Mouse (Mus musculus) MEL (cell line): ENCODE results near the gene Tnfrsf25. TPM values are rescaled to one million over a fixed set of nuclear protein-coding genes. Genes with fewer than 3 reads are reported as not detected.

Experiments
- DNase-seq: peaks from one replicate; pipeline ENCODE4 v3.0.0; 2011; ENCODE audit warnings: low read depth, low spot score
- H3K27ac ChIP-seq: 2 replicates; pipeline ENCODE4 v1.5.1; 2012; ENCODE audit warnings: low read depth, mild to moderate bottlenecking, control low read depth, low read length, moderate library complexity; ENCODE audit not compliant: control insufficient read depth
- H3K27me3 ChIP-seq, 2 experiments: fragments of 150-350 bp in 1 of 2; sonication (generic) in 1 of 2; 2 replicates each; pipeline ENCODE4 v1.6.1; 2012; ENCODE audit warnings: low read length in 2 of 2, mild to moderate bottlenecking in 2 of 2, improper control_type of control experiment in 1 of 2, moderate library complexity in 1 of 2; ENCODE audit not compliant: insufficient read depth in 2 of 2, control insufficient read depth in 1 of 2
- H3K36me3 ChIP-seq, 2 experiments: 2 replicates each; pipeline ENCODE4 v1.6.1; 2012 to 2014; ENCODE audit warnings: low read length in 2 of 2, improper control_type of control experiment in 1 of 2, inconsistent platforms in 1 of 2, mild to moderate bottlenecking in 1 of 2; ENCODE audit not compliant: insufficient read depth in 2 of 2, control insufficient read depth in 1 of 2
- H3K4me1 ChIP-seq, 2 experiments: fragments of 150-350 bp in 1 of 2; sonication (generic) in 1 of 2; 2 replicates each; pipeline ENCODE4 v1.6.1; 2012; ENCODE audit warnings: low read length in 2 of 2, improper control_type of control experiment in 1 of 2, mild to moderate bottlenecking in 1 of 2; ENCODE audit not compliant: insufficient read depth in 2 of 2, control insufficient read depth in 1 of 2
- H3K4me3 ChIP-seq, 2 experiments: fragments of 150-350 bp in 1 of 2; sonication (generic) in 1 of 2; 2 replicates each; pipeline ENCODE4 v1.5.1; 2012; ENCODE audit warnings: low read depth in 2 of 2, low read length in 2 of 2, mild to moderate bottlenecking in 2 of 2, moderate library complexity in 2 of 2, control low read depth in 1 of 2, improper control_type of control experiment in 1 of 2; ENCODE audit not compliant: control insufficient read depth in 1 of 2, insufficient read depth in 1 of 2
- H3K79me2 ChIP-seq: 2 replicates; pipeline ENCODE4 v1.6.1; 2012; ENCODE audit warnings: mild to moderate bottlenecking, low read length, moderate library complexity; ENCODE audit not compliant: control insufficient read depth, poor library complexity, insufficient read depth
- H3K9ac ChIP-seq: 2 replicates; pipeline ENCODE4 v1.6.1; 2012; ENCODE audit warnings: low read depth, mild to moderate bottlenecking, control low read depth, low read length, moderate library complexity; ENCODE audit not compliant: control insufficient read depth, poor library complexity, severe bottlenecking
- H3K9me3 ChIP-seq: fragments of 150-350 bp; sonication (generic); replicated peaks from 2 replicates; pipeline ENCODE4 v1.6.1; 2012; ENCODE audit warnings: mild to moderate bottlenecking, low read length, improper control_type of control experiment, moderate library complexity; ENCODE audit not compliant: insufficient read depth
- CHD2 ChIP-seq: IDR thresholded peaks from 2 replicates; pipeline ENCODE4 v1.6.1; 2011; ENCODE audit warnings: low read length, improper control_type of control experiment
- E2F4 ChIP-seq: IDR thresholded peaks from 2 replicates; pipeline ENCODE4 v1.6.1; 2011; ENCODE audit warnings: low read depth, low read length, improper control_type of control experiment, borderline replicate concordance
- ELF1 ChIP-seq: IDR thresholded peaks from 2 replicates; pipeline ENCODE4 v1.6.1; 2014; ENCODE audit warnings: low read depth, mild to moderate bottlenecking, inconsistent platforms, low read length, improper control_type of control experiment, moderate library complexity
- ETS1 ChIP-seq: IDR thresholded peaks from 2 replicates; pipeline ENCODE4 v1.6.1; 2012; ENCODE audit warnings: low read depth, mild to moderate bottlenecking, inconsistent platforms, low read length, improper control_type of control experiment, moderate library complexity
- GABPA ChIP-seq: IDR thresholded peaks from 2 replicates; pipeline ENCODE4 v1.6.1; 2012; ENCODE audit warnings: low read depth, mild to moderate bottlenecking, inconsistent platforms, low read length, improper control_type of control experiment, moderate library complexity
- KAT2A ChIP-seq: conservative IDR thresholded peaks from 2 replicates; pipeline ENCODE4 v1.6.1; 2012; ENCODE audit warnings: low read depth, low read length, improper control_type of control experiment, inconsistent platforms
- MAX ChIP-seq: IDR thresholded peaks from 2 replicates; pipeline ENCODE4 v1.6.1; 2011; ENCODE audit warnings: low read length, improper control_type of control experiment
- MAZ ChIP-seq: IDR thresholded peaks from 2 replicates; pipeline ENCODE4 v1.6.1; 2012; ENCODE audit warnings: low read depth, mild to moderate bottlenecking, inconsistent platforms, low read length, improper control_type of control experiment
- MEF2A ChIP-seq: IDR thresholded peaks from 2 replicates; pipeline ENCODE4 v1.6.1; 2014; ENCODE audit warnings: low read depth, mild to moderate bottlenecking, inconsistent platforms, low read length, improper control_type of control experiment; ENCODE audit not compliant: poor library complexity, insufficient replicate concordance, severe bottlenecking; ENCODE audit errors: extremely low read depth
- MXI1 ChIP-seq: IDR thresholded peaks from 2 replicates; pipeline ENCODE4 v1.6.1; 2011; ENCODE audit warnings: mild to moderate bottlenecking, low read depth, low read length, improper control_type of control experiment
- MYC ChIP-seq: IDR thresholded peaks from 2 replicates; pipeline ENCODE4 v1.6.1; 2011; ENCODE audit warnings: low read depth, mild to moderate bottlenecking, low read length, improper control_type of control experiment, moderate library complexity
- NELFE ChIP-seq: IDR thresholded peaks from 2 replicates; pipeline ENCODE4 v1.6.1; 2011; ENCODE audit warnings: low read depth, low read length, improper control_type of control experiment
- POLR2AphosphoS2 ChIP-seq: IDR thresholded peaks from 2 replicates; pipeline ENCODE4 v1.6.1; 2011; ENCODE audit warnings: low read length, improper control_type of control experiment
- POLR2AphosphoS5 ChIP-seq: IDR thresholded peaks from 2 replicates; pipeline ENCODE4 v1.6.1; 2012; ENCODE audit warnings: low read depth, borderline replicate concordance, mild to moderate bottlenecking, inconsistent platforms, low read length, moderate library complexity, mixed read lengths
- RAD21 ChIP-seq: IDR thresholded peaks from 2 replicates; pipeline ENCODE4 v1.6.1; 2011; ENCODE audit warnings: mild to moderate bottlenecking, low read depth, low read length, improper control_type of control experiment
- RCOR1 ChIP-seq: IDR thresholded peaks from 2 replicates; pipeline ENCODE4 v1.6.1; 2012; ENCODE audit warnings: low read depth, mild to moderate bottlenecking, inconsistent platforms, low read length, improper control_type of control experiment
- SIN3A ChIP-seq: IDR thresholded peaks from 2 replicates; pipeline ENCODE4 v1.6.1; 2012; ENCODE audit warnings: low read length, improper control_type of control experiment, inconsistent platforms
- TAL1 ChIP-seq: IDR thresholded peaks from 2 replicates; pipeline ENCODE4 v1.6.1; 2012; ENCODE audit warnings: mild to moderate bottlenecking, inconsistent platforms, low read length, moderate library complexity, mixed read lengths
- TBP ChIP-seq: IDR thresholded peaks from 2 replicates; pipeline ENCODE4 v1.8.0; 2011; ENCODE audit warnings: low read depth, low read length, improper control_type of control experiment
- TCF12 ChIP-seq: IDR thresholded peaks from 2 replicates; pipeline ENCODE4 v1.6.1; 2014; ENCODE audit warnings: low read depth, mild to moderate bottlenecking, inconsistent platforms, low read length, improper control_type of control experiment, moderate library complexity
- USF1 ChIP-seq: IDR thresholded peaks from 2 replicates; pipeline ENCODE4 v1.6.1; 2014; ENCODE audit warnings: low read depth, mild to moderate bottlenecking, inconsistent platforms, low read length, improper control_type of control experiment, moderate library complexity
- USF2 ChIP-seq, 2 experiments: IDR thresholded peaks; 2 replicates each; pipeline ENCODE4 v1.6.1; 2011 to 2012; ENCODE audit warnings: improper control_type of control experiment in 2 of 2, low read length in 2 of 2, borderline replicate concordance in 1 of 2, inconsistent platforms in 1 of 2, low read depth in 1 of 2, mild to moderate bottlenecking in 1 of 2; ENCODE audit not compliant: insufficient read depth in 1 of 2
- ZC3H11A ChIP-seq: IDR thresholded peaks from 2 replicates; pipeline ENCODE4 v1.6.1; 2012; ENCODE audit warnings: low read depth, mild to moderate bottlenecking, inconsistent platforms, low read length, improper control_type of control experiment
- ZMIZ1 ChIP-seq: IDR thresholded peaks from 2 replicates; pipeline ENCODE4 v1.6.1; 2012; ENCODE audit warnings: low read depth, mild to moderate bottlenecking, inconsistent platforms, low read length, improper control_type of control experiment, moderate library complexity
- ZNF384 ChIP-seq: IDR thresholded peaks from 2 replicates; pipeline ENCODE4 v1.6.1; 2012; ENCODE audit warnings: low read depth, mild to moderate bottlenecking, inconsistent platforms, low read length, improper control_type of control experiment
- polyA plus RNA-seq, 2 experiments: library from polyadenylated mRNA; stranded (reverse) in 1 of 2; unstranded in 1 of 2; fragments of >175 nt in 1 of 2; fragments of >200 nt in 1 of 2; gene quantifications; 2 replicates each; pipeline versions ENCODE4 v1.2.1 to v1.2.4; 2012; ENCODE audit warnings: low replicate concordance in 2 of 2, low read depth in 1 of 2; ENCODE audit not compliant: insufficient read length in 2 of 2, insufficient read depth in 1 of 2, missing spikeins in 1 of 2
- total RNA-seq: library from RNA; depleted of rRNA; stranded (reverse); fragments of 300-350 nt; gene quantifications from 2 replicates; pipeline ENCODE4 v1.2.3, GENCODE M21; 2012

The Tnfrsf25 gene
- total and polyA plus RNA-seq, 3 experiments: 0.97 to 1.1 TPM; not detected in 1

DNA sequence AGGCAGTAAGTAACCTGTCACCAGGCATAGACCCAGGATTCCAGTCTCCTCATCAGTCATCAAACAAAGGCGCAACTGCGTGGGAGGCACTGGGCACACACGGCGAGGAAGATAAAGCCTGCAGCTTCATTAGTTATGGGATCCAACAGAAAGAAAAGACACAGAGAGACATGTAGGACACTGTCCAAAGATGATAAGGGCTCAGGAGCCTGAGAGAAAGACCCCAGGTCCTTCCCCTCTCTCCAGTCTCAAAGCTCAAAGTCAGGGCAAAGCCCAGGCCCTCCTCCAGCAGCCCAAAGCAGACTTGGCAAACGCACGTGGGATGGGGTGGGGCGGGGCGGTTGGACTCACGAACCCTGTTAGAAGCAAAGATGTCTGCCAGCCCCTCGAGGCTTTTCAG lies 29.7 kb downstream of the Tnfrsf25 start (continued):
- no peak for TF ChIP-seq ZMIZ1
- peak; percentile 64 for TF ChIP-seq MYC
- no peak; the same call in 1 of the 2 replicates for TF ChIP-seq NELFE
- TF ChIP-seq MAZ: no peak
- TF ChIP-seq GABPA: no peak
- TF ChIP-seq CHD2: no peak
- TF ChIP-seq KAT2A: no peak
- TF ChIP-seq TCF12: 0 out of 2 replicates have a peak, but pooled peaks have one; percentile 39
- TF ChIP-seq USF1: no peak

DNA sequence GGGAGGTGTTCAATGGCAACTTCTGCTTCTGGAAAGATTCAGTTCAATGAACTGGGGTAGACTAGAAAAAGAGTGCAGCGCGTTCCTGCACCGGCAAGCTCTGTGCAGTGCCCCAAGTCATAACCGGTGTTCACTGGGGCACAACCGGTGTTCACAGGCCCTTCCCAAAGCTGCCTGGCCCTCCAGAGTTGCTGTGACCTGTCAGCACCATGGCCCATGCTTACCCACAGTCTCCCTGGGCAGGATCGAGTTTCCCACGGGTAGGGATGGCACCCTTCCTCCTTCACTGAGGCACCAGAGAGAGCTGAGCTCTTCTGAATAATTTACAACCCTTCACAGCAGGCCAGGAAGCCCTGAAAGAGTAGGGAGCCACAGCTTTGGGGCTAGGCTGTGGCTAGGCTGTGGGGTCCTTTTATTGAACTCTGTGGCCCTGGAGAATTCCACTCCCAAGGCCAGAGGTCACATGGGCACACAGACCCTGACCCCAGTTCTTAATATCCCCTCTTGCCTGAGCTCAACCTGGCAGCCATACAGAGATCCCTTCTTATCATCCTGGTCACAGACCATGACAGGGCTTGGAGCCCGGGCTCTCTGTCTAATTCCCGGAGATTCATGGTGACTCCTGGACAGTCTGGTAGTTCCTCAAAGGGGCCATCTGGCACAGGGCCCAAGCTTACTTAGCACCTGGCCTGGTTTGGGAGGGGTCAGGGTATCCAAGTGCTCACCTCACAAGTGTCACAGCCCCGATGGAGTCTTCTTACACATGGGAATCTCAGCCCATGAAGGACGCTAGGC lies 30.5 kb downstream of the Tnfrsf25 start:
- Histone ChIP-seq H3K36me3 (peaks cover 0 to 26% of the 10 kb centered on the region in 2 experiments; a peak in 2 of 4 replicates), H3K27me3 (no peaks in the 10 kb centered on the region), H3K9me3 (no peaks in the 10 kb centered on the region), H3K4me1 (peaks cover 2 to 36% of the 10 kb centered on the region in 2 experiments; a peak in 3 of 4 replicates), H3K27ac (peak overlapping the region; percentile 68), H3K4me3 (no peak overlapping the region), H3K9ac (peak overlapping the region; percentile 8), H3K79me2 (no peaks in the 10 kb centered on the region)
- TF ChIP-seq E2F4: no peak
- no peak for TF ChIP-seq ETS1
- no peak for TF ChIP-seq POLR2AphosphoS2
- TF ChIP-seq SIN3A: no peak
- TF ChIP-seq RCOR1: no peak
- TF ChIP-seq MEF2A: no peak
- no peak for TF ChIP-seq RAD21
- TF ChIP-seq NELFE: no peak
- TF ChIP-seq TBP: no peak
- peak; percentile 23 for DNase-seq

- Histone ChIP-seq H3K27ac (no peak overlapping the region), H3K4me3 (no peak overlapping the region), H3K36me3 (peaks cover 0 to 31% of the 10 kb centered on the region in 2 experiments; a peak in 2 of 4 replicates), H3K9ac (0 out of 2 replicates have a peak overlapping the region, but pooled peaks have one; percentile 3), H3K79me2 (no peaks in the 10 kb centered on the region; the same call in 1 of the 2 replicates), H3K27me3 (no peaks in the 10 kb centered on the region), H3K4me1 (peaks cover 0 to 52% of the 10 kb centered on the region in 2 experiments; a peak in 3 of 4 replicates), H3K9me3 (no peaks in the 10 kb centered on the region)
- DNase-seq: no peak
- TF ChIP-seq USF2 (IDR thresholded peaks at IDR 0.05; ENCODE audit: borderline replicate concordance in 1 of 2, insufficient read depth in 1 of 2, low read depth in 1 of 2, low read length in 2 of 2) (no peak), RAD21 (no peak), MAX (peak; percentile 58; the same call in 1 of the 2 replicates), USF1 (peak; percentile 43; the same call in 1 of the 2 replicates), SIN3A (0 out of 2 replicates have a peak, but pooled peaks have one; percentile 8), ZNF384 (no peak), MYC (peak; percentile 70; the same call in 1 of the 2 replicates), ELF1 (no peak), POLR2AphosphoS5 (no peak), NELFE (no peak), MXI1 (peak; percentile 64; the same call in 1 of the 2 replicates), TAL1 (no peak), ETS1 (no peak), ZC3H11A (no peak)
Observed at GRCm38 (mm10) chr4:152150546-152150945, 34.8 kb downstream of the Tnfrsf25 start.
